Mouse (Mus musculus): Measurements from ENCODE around the gene Anapc11.

GRCm38 (mm10) chr11:120578024-120578693 is 20.1 kb upstream of the Anapc11 start:
- TF ChIP-seq CTCF (IDR thresholded peaks at IDR 0.05; ENCODE audit: low read depth) (no peak), EP300 (optimal IDR thresholded peaks at IDR 0.05) (no peak)
